Mouse (Mus musculus) lung, postnatal 0 days (tissue): ENCODE data around the gene Miox. TPM values are rescaled to one million over a fixed set of nuclear protein-coding genes. Genes with fewer than 3 reads are reported as not detected.

Experiments used
- ATAC-seq: fragments of 200-750 bp; cut with Nextera tagmentation; 2 replicates; pipeline ENCODE4 v1.8.0; 2017; ENCODE audit warnings: moderate library complexity
- DNase-seq: peaks from one replicate; pipeline ENCODE4 v3.0.0-alpha.2; 2016; ENCODE audit warnings: low spot score
- H3K27ac ChIP-seq: fragments of 300-500 bp; sonication (generic); 2 replicates; pipeline ENCODE4 v1.5.1; 2014; ENCODE audit warnings: antibody characterized with exemption, mild to moderate bottlenecking, low read length, mixed read lengths
- H3K27me3 ChIP-seq: fragments of 300-500 bp; sonication (generic); replicated peaks from 2 replicates; pipeline ENCODE4 v1.6.1; 2014; ENCODE audit warnings: low read length, mixed read lengths; ENCODE audit not compliant: insufficient read depth
- H3K36me3 ChIP-seq: fragments of 300-500 bp; sonication (generic); 2 replicates; pipeline ENCODE4 v1.6.1; 2014; ENCODE audit warnings: low read length, mixed read lengths; ENCODE audit not compliant: insufficient read depth
- H3K4me1 ChIP-seq: fragments of 300-500 bp; sonication (generic); 2 replicates; pipeline ENCODE4 v1.6.1; 2014; ENCODE audit warnings: antibody characterized with exemption, low read depth, low read length, mixed read lengths; ENCODE audit not compliant: insufficient read depth
- H3K4me2 ChIP-seq: fragments of 300-500 bp; sonication (generic); replicated peaks from 2 replicates; pipeline ENCODE4 v1.6.1; 2014; ENCODE audit warnings: low read depth, mild to moderate bottlenecking, low read length, moderate library complexity, mixed read lengths
- H3K4me3 ChIP-seq: fragments of 300-500 bp; sonication (generic); 2 replicates; pipeline ENCODE4 v1.5.1; 2014; ENCODE audit warnings: low read depth, low read length
- H3K9ac ChIP-seq: fragments of 300-500 bp; sonication (generic); replicated peaks from 2 replicates; pipeline ENCODE4 v1.6.1; 2014; ENCODE audit warnings: low read depth, mild to moderate bottlenecking
- H3K9me3 ChIP-seq: fragments of 300-500 bp; sonication (generic); 2 replicates; pipeline ENCODE4 v1.6.1; 2016; ENCODE audit warnings: low read length, mixed read lengths
- CTCF ChIP-seq: IDR thresholded peaks from 2 replicates; pipeline ENCODE4 v1.5.1; 2016; ENCODE audit warnings: antibody characterized with exemption, mild to moderate bottlenecking
- EP300 ChIP-seq: IDR thresholded peaks from 2 replicates; pipeline ENCODE4 v1.6.1; 2016; ENCODE audit warnings: antibody characterized with exemption, mild to moderate bottlenecking, control low read depth
- WGBS: fragments of 180-500 bp; shearing (Covaris S2); extraction: QIAGEN DNeasy Blood & Tissue Kit; methylation state at CpG from one replicate; pipeline ENCODE4 v1.1.7; 2014; 5-methylcytosine and 5-hydroxymethylcytosine counted together
- polyA plus RNA-seq: library from polyadenylated mRNA; unstranded; fragments of >200 nt; fragmentation: Nextera tagmentation; extraction: Ambion mirVana; gene quantifications from 2 replicates; pipeline ENCODE4 v1.2.1, GENCODE M21; 2015

Miox gene
- polyA plus RNA-seq, 1 experiment from 2014 or later = not detected

DNA sequence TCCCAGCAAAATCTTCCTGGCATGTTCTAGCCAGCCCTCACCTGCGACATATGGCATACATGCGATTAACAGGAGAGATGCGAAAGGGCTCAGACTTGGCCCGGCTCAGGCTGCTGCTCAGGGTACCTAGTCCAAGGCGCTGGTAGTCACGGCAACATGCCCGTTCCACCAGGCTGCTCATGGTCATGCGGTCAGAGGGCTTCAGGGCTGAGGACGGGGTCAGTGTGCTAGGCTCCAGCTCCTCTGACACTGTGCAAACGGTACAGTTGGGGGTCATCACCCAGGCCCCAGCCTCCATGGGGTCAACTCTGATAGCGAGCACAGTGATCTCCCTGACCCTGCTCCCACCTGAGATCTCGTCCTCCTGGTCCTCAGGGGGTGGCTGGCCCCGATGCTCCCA is 34.0 kb upstream of the Miox start:
- Histone ChIP-seq H3K27me3 (no peaks in the 10 kb centered on the region), H3K9ac (no peak overlapping the region), H3K36me3 (peaks cover 54% of the 10 kb centered on the region), H3K4me2 (no peak overlapping the region), H3K4me3 (no peak overlapping the region), H3K27ac (no peak overlapping the region), H3K4me1 (no peaks in the 10 kb centered on the region; the same call in 1 of the 2 replicates), H3K9me3 (no peaks in the 10 kb centered on the region)
- DNase-seq (no peak), ATAC-seq (no peak)
- 90% methylated on average over 13 of the region's 13 CpGs for WGBS
- TF ChIP-seq CTCF = no peak
- TF ChIP-seq EP300 = no peak

DNA sequence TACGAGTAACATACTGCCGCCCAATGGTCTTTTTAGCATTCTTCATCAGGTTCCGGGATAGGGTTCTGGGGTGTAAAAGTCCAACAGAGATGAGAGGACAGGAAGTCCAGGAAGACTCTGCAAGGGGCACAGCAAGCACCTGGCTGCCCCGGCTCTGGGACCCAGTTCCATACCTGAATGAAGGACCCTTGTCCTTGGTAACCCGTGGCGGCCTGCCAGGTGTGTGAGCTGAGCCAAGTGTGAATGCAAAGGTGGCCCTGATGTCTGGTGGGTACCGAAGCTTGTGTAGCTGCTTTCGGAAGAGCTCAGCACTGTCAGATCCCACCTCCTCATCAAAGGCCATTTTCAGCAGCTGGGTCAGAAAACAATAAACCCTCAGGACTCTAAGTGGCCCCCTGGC is 33.6 kb upstream of the Miox start:
- 82% methylated on average over 8 of the region's 8 CpGs for WGBS

DNA sequence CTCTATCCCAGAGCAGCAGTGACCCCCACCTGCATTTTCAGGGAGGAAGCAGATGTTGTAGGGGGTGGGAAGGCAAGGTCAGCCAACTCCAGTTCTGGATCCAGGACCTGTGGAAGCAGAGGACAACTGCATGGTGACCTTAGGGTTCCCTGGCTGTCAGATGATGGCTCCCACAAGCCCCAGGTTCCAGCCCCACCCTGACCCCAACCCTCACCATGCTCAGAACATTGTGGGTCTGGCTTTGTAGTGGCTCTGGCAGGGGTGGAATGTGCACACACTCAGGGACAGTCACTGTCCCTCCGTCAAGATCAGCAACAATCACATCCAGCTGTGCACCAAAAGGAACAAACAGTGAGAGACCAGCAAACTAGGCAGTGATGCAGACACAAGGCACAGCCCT is 28.2 kb upstream of the Miox start:
- WGBS = 73% methylated on average over 1 of the region's 1 CpGs
- DNase-seq = no peak

More for the DNA sequence above, 33.6 kb upstream of the Miox start:
- DNase-seq = no peak
- no peak overlapping the region for H3K27ac ChIP-seq
- H3K4me2 ChIP-seq = no peak overlapping the region
- no peak for ATAC-seq
- H3K4me1 ChIP-seq = no peaks in the 10 kb centered on the region; the same call in 1 of the 2 replicates
- H3K4me3 ChIP-seq = no peak overlapping the region
- no peaks in the 10 kb centered on the region for H3K9me3 ChIP-seq
- H3K9ac ChIP-seq = no peak overlapping the region
- H3K36me3 ChIP-seq = peaks cover 54% of the 10 kb centered on the region
- TF ChIP-seq CTCF (no peak), EP300 (no peak)
- H3K27me3 ChIP-seq = no peaks in the 10 kb centered on the region

DNA sequence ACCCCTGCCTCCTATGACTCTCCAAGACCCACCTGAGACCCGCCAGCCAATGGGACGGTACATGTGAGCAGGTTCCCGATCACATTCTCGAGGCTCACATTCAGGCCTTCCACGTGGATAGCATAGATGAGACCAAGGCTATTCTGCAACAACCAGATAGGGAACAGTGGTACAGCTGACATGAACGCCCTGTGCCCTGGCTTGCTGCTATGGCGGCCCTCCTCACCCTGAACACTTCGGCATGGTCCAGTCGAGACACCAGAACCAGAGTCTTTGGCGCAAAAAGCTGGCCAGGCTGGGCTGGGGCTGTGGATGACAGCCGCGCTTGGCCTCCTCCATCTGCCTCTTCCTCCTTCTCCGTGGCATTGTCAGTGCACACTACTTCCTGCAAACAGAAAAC is 26.7 kb upstream of the Miox start:
- no peaks in the 10 kb centered on the region for H3K4me1 ChIP-seq
- ATAC-seq (no peak), DNase-seq (no peak)
- 89% methylated on average over 13 of the region's 13 CpGs for WGBS
- H3K9me3 ChIP-seq = no peaks in the 10 kb centered on the region
- no peak overlapping the region for H3K9ac ChIP-seq
- no peak overlapping the region for H3K4me2 ChIP-seq
- no peak overlapping the region for H3K27ac ChIP-seq
- peaks cover 25% of the 10 kb centered on the region; the same call in 1 of the 2 replicates for H3K36me3 ChIP-seq
- TF ChIP-seq CTCF (no peak), EP300 (no peak)
- no peaks in the 10 kb centered on the region for H3K27me3 ChIP-seq
- H3K4me3 ChIP-seq = no peak overlapping the region

More for the DNA sequence above, 28.2 kb upstream of the Miox start:
- TF ChIP-seq CTCF (no peak), EP300 (no peak)
- H3K4me1 ChIP-seq = no peaks in the 10 kb centered on the region
- no peak overlapping the region for H3K9ac ChIP-seq
- no peak overlapping the region for H3K4me3 ChIP-seq
- no peaks in the 10 kb centered on the region for H3K27me3 ChIP-seq
- peaks cover 37% of the 10 kb centered on the region for H3K36me3 ChIP-seq
- no peak for ATAC-seq
- no peaks in the 10 kb centered on the region for H3K9me3 ChIP-seq
- no peak overlapping the region for H3K4me2 ChIP-seq
- H3K27ac ChIP-seq = no peak overlapping the region

DNA sequence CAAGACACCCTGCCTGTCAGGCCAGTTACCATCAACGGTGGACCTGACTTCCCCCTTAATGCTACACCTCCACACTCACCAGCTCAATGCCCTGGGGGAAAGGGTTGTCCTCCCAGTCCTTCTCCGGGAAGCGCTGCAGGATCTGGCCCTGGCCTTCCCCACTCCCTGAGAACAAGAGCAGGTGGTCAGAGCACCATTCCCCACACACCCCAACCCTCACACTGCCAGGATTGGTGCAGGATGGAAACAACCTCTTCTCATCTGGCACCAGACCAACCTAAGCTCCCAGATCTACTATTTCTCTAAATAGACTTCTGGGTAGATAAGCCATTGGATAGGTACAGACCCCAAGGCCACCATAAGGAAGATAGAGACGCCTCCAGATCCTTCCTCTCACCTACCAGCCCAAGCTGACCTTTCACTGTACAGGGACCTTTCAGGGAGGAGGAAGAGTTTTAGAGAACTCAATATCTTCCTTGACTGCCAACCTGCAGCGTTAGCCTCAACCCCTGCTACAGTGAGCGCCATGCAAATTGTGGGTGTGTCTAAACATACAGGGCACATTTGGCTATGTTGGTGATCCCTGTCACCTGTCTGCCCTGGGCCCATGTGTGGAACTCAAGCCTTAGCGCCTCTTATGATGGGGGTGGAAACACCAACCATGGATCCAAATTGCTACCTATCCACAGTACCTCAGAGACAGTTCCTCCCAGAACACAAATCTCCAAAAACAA is 25.6 kb upstream of the Miox start:
- Histone ChIP-seq H3K4me3 (no peak overlapping the region), H3K4me2 (no peak overlapping the region), H3K4me1 (no peaks in the 10 kb centered on the region), H3K36me3 (peaks cover 18% of the 10 kb centered on the region; the same call in 1 of the 2 replicates), H3K27me3 (no peaks in the 10 kb centered on the region), H3K9ac (no peak overlapping the region), H3K9me3 (no peaks in the 10 kb centered on the region), H3K27ac (no peak overlapping the region)
- DNase-seq = no peak
- TF ChIP-seq EP300 (no peak), CTCF (no peak)
- no peak for ATAC-seq
- WGBS = 80% methylated on average over 7 of the region's 7 CpGs

DNA sequence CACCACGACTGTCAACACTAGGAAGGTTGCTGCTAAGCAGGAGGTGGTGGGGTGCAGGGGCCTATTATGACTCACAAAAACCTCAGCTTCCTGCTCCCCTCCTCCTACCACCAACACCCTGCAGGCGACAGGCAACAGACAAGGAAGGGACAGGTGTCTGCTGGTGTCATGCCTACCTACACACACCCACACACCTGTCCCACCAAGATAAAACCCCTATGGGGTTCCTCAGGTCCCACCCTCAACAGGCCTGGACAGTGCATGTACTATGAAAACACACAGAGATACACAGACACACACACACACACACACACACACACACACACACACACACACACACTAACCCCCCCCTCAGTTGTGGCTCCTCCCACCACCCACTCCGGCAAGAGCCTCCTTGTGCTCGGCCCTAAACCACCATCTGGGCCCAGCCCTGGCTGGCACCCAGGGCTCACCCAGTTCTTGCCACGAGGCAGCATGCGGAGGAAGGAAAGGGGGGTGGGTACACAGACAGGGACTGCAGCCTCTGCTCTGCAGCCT is 24.2 kb upstream of the Miox start:
- Histone ChIP-seq H3K9ac (no peak overlapping the region), H3K9me3 (no peaks in the 10 kb centered on the region), H3K27me3 (no peaks in the 10 kb centered on the region), H3K4me2 (no peak overlapping the region), H3K36me3 (peaks cover 9% of the 10 kb centered on the region; the same call in 1 of the 2 replicates), H3K4me3 (no peak overlapping the region), H3K27ac (no peak overlapping the region), H3K4me1 (peaks cover 9% of the 10 kb centered on the region; the same call in 1 of the 2 replicates)
- no peak for DNase-seq
- TF ChIP-seq EP300 (no peak), CTCF (no peak)
- ATAC-seq = no peak
- WGBS = 60% methylated on average over 5 of the region's 6 CpGs
